Mouse (Mus musculus): ENCODE measurements at regions not wholly inside any gene's neighbourhood (a gene's known extent, or its start where the extent isn't known, plus 50 kb on each side); places are given as distances from the start of the nearest gene placed in this dataset.
A peak's percentile ranks its signal among the peaks of the same experiment; 100 is the strongest.
"Not testable (repeated sequence)": the region's sequence is repeated elsewhere in the genome, so short reads cannot be mapped to it uniquely, and the experiment has no call there.

GRCm38 (mm10) chr15:47196084-47196483 lies 6688.6 kb upstream of the Gm7489 start:
- H3K27me3 ChIP-seq (ENCODE audit: insufficient read depth, low read length), result no peaks in the 10 kb centered on the region
- ATAC-seq (replicated peaks; ENCODE audit: low FRiP score, low read depth) (no peak), DNase-seq (ENCODE audit: low spot score) (no peak)
- H3K36me3 ChIP-seq (ENCODE audit: insufficient read depth, low read length), result no peaks in the 10 kb centered on the region
- H3K4me1 ChIP-seq (replicated peaks; ENCODE audit: insufficient read depth, low read length), result no peaks in the 10 kb centered on the region
- H3K4me3 ChIP-seq (replicated peaks; ENCODE audit: low read depth, low read length), result no peak overlapping the region
- no peak overlapping the region for H3K4me2 ChIP-seq (ENCODE audit: low read length)
- TF ChIP-seq CTCF (IDR thresholded peaks at IDR 0.05; ENCODE audit: low read depth), result no peak
- H3K9ac ChIP-seq (ENCODE audit: low read depth, low read length), result no peak overlapping the region
- H3K9me3 ChIP-seq (replicated peaks; ENCODE audit: low read length), result no peaks in the 10 kb centered on the region
- 82% methylated on average over 4 of the region's 4 CpGs for WGBS
- H3K27ac ChIP-seq, result no peak overlapping the region

DNA sequence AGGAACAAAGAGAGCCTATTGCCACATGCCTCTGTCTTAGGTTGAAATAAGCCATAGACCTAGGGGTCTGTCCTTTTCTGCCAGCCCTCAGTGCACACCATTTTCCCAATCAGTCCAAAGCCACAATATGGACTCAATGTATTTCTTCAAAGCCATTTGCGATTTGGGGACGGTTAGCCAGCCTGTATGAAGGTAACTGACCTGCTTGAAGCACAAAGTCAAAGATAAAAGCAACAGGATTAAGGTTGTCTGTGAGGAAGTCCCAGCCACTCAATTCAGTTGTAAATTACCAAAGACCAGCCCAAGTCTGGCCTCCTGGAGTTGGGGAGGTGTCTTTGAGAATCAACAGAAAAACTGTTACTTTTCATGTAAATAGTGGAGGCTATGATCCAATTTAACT lies 6688.1 kb upstream of the Gm7489 start:
- 80% methylated on average over 2 of the region's 2 CpGs for WGBS
- no peak for TF ChIP-seq CTCF (IDR thresholded peaks at IDR 0.05; ENCODE audit: low read depth)
- H3K27me3 ChIP-seq (ENCODE audit: insufficient read depth, low read length), result no peaks in the 10 kb centered on the region
- ATAC-seq (replicated peaks; ENCODE audit: low FRiP score, low read depth) (no peak), DNase-seq (ENCODE audit: low spot score) (no peak)
- H3K4me3 ChIP-seq (replicated peaks; ENCODE audit: low read depth, low read length), result no peak overlapping the region
- H3K9me3 ChIP-seq (replicated peaks; ENCODE audit: low read length), result no peaks in the 10 kb centered on the region
- H3K27ac ChIP-seq, result no peak overlapping the region
- H3K4me2 ChIP-seq (ENCODE audit: low read length), result no peak overlapping the region
- H3K9ac ChIP-seq (ENCODE audit: low read depth, low read length), result no peak overlapping the region
- no peaks in the 10 kb centered on the region for H3K36me3 ChIP-seq (ENCODE audit: insufficient read depth, low read length)
- no peaks in the 10 kb centered on the region for H3K4me1 ChIP-seq (replicated peaks; ENCODE audit: insufficient read depth, low read length)

- H3K9ac ChIP-seq (ENCODE audit: low read depth, low read length), result no peak overlapping the region
- H3K27ac ChIP-seq, result no peak overlapping the region
- H3K27me3 ChIP-seq (ENCODE audit: insufficient read depth, low read length), result no peaks in the 10 kb centered on the region
- no peak for TF ChIP-seq CTCF (IDR thresholded peaks at IDR 0.05; ENCODE audit: low read depth)
- ATAC-seq (replicated peaks; ENCODE audit: low FRiP score, low read depth) (no peak), DNase-seq (ENCODE audit: low spot score) (no peak)
- no peaks in the 10 kb centered on the region for H3K36me3 ChIP-seq (ENCODE audit: insufficient read depth, low read length)
- no peaks in the 10 kb centered on the region for H3K9me3 ChIP-seq (replicated peaks; ENCODE audit: low read length)
- no peaks in the 10 kb centered on the region for H3K4me1 ChIP-seq (replicated peaks; ENCODE audit: insufficient read depth, low read length)
- 72% methylated on average over 1 of the region's 1 CpGs for WGBS
- no peak overlapping the region for H3K4me2 ChIP-seq (ENCODE audit: low read length)
- H3K4me3 ChIP-seq (replicated peaks; ENCODE audit: low read depth, low read length), result no peak overlapping the region
These were observed 6685.3 kb upstream of the Gm7489 start for GRCm38 (mm10) chr15:47199451-47199850.

DNA sequence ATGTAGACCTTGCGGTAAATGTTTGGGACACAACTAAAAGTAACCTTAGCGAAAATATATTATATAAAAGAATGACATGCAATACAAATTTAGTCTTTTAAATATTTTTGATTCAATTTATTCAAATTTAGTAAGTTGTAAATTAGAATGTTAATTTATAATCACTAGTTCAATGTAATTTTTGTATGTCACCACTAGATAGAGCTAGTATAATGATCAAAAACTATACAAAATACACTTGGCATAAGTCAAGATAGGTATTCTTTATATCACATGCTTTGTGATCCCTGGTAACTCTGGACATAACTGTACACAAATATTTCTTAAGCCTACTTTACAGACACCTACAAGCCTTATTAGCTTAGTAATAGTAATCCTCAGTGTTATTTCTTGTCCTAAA lies 6682.6 kb upstream of the Gm7489 start:
- WGBS, result 90% methylated on average over 2 of the region's 2 CpGs
- no peaks in the 10 kb centered on the region for H3K36me3 ChIP-seq (ENCODE audit: insufficient read depth, low read length)

GRCm38 (mm10) chr15:47233221-47233620 lies 6651.5 kb upstream of the Gm7489 start:
- WGBS, result 87% methylated on average over 2 of the region's 2 CpGs
- not testable (repeated sequence) for H3K4me2 ChIP-seq (ENCODE audit: low read length); DNase-seq (ENCODE audit: low spot score); H3K4me3 ChIP-seq (replicated peaks; ENCODE audit: low read depth, low read length); H3K4me1 ChIP-seq (replicated peaks; ENCODE audit: insufficient read depth, low read length); H3K27me3 ChIP-seq (ENCODE audit: insufficient read depth, low read length); H3K36me3 ChIP-seq (ENCODE audit: insufficient read depth, low read length); H3K9ac ChIP-seq (ENCODE audit: low read depth, low read length); ATAC-seq (replicated peaks; ENCODE audit: low FRiP score, low read depth); H3K27ac ChIP-seq; H3K9me3 ChIP-seq (replicated peaks; ENCODE audit: low read length)

More for the DNA sequence above, 6682.6 kb upstream of the Gm7489 start:
- no peak for TF ChIP-seq CTCF (IDR thresholded peaks at IDR 0.05; ENCODE audit: low read depth)
- no peak overlapping the region for H3K4me2 ChIP-seq (ENCODE audit: low read length)
- no peaks in the 10 kb centered on the region for H3K4me1 ChIP-seq (replicated peaks; ENCODE audit: insufficient read depth, low read length)
- no peak for ATAC-seq (replicated peaks; ENCODE audit: low FRiP score, low read depth)
- H3K9ac ChIP-seq (ENCODE audit: low read depth, low read length), result no peak overlapping the region
- peak; percentile 0 for DNase-seq (ENCODE audit: low spot score)
- no peak overlapping the region for H3K4me3 ChIP-seq (replicated peaks; ENCODE audit: low read depth, low read length)
- no peaks in the 10 kb centered on the region for H3K9me3 ChIP-seq (replicated peaks; ENCODE audit: low read length)
- H3K27me3 ChIP-seq (ENCODE audit: insufficient read depth, low read length), result no peaks in the 10 kb centered on the region
- no peak overlapping the region for H3K27ac ChIP-seq

DNA sequence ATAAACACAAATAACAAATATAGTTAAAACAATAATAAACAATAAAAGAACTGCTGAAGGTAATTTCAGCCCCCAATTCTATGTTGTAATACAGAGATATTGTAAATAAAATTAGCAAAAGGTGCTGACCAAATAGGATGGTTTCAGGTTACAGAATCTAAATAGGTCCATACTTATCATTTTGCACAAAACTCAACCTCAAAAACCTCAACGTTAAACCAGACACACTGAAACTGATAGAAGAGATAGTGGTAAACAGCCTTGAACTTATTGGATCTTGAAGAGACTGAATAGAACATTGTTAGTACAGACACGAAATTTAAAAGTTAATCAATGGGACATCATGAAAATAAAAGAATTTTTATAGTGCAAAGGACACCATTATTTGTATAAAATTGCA lies 6649.1 kb upstream of the Gm7489 start:
- Histone ChIP-seq H3K36me3 (ENCODE audit: insufficient read depth, low read length) (no peaks in the 10 kb centered on the region), H3K9me3 (replicated peaks; ENCODE audit: low read length) (no peaks in the 10 kb centered on the region), H3K4me3 (replicated peaks; ENCODE audit: low read depth, low read length) (no peak overlapping the region), H3K27ac (no peak overlapping the region), H3K27me3 (ENCODE audit: insufficient read depth, low read length) (no peaks in the 10 kb centered on the region), H3K9ac (ENCODE audit: low read depth, low read length) (no peak overlapping the region), H3K4me1 (replicated peaks; ENCODE audit: insufficient read depth, low read length) (no peaks in the 10 kb centered on the region), H3K4me2 (ENCODE audit: low read length) (no peak overlapping the region)
- DNase-seq (ENCODE audit: low spot score), result no peak
- no peak for TF ChIP-seq CTCF (IDR thresholded peaks at IDR 0.05; ENCODE audit: low read depth)
- ATAC-seq (replicated peaks; ENCODE audit: low FRiP score, low read depth), result no peak
- 64% methylated on average over 2 of the region's 2 CpGs for WGBS
